Mouse (Mus musculus): ENCODE results near the gene Hnf4a. TPM values are rescaled to one million over a fixed set of nuclear protein-coding genes. Genes with fewer than 3 reads are reported as not detected.

Hnf4a gene
- polyA plus RNA-seq, 1 experiment from 2014 or later: 0.07 TPM

DNA sequence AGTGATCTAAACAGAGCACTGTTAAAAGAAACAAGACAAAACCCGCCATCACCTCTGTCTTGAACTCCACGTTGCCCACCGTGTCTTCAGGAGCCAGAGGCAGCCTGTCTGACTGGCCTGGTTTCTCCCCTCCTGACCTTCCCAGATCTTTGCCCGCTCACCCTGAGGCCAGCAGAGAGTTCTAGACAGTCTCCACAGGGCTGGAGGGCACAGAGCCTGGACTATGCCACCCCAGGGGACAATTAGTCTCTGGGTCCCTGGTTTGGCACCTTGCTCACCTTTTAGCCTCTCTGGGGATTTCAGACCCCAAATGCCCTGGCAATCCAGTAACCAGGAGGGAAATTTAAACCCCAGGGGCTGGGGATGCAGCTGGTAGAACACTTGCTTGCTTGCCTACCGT, 30.8 kb downstream of the Hnf4a start:
- 0 out of 2 replicates have a peak, but pooled peaks cover 4% of the 10 kb centered on the region for H3K4me1 ChIP-seq
- no peak for ATAC-seq (ENCODE audit: borderline replicate concordance, extremely low read depth, low FRiP score, low TSS enrichment)
- H3K4me3 ChIP-seq: no peak overlapping the region
- no peak overlapping the region for H3K4me2 ChIP-seq
- no peak overlapping the region for H3K27ac ChIP-seq
- H3K9ac ChIP-seq: no peak overlapping the region
- 62% methylated on average over 5 of the region's 5 CpGs for WGBS
- no peaks in the 10 kb centered on the region for H3K9me3 ChIP-seq
- 0 out of 2 replicates have a peak, but pooled peaks cover 7% of the 10 kb centered on the region for H3K27me3 ChIP-seq
- H3K36me3 ChIP-seq: no peaks in the 10 kb centered on the region

DNA sequence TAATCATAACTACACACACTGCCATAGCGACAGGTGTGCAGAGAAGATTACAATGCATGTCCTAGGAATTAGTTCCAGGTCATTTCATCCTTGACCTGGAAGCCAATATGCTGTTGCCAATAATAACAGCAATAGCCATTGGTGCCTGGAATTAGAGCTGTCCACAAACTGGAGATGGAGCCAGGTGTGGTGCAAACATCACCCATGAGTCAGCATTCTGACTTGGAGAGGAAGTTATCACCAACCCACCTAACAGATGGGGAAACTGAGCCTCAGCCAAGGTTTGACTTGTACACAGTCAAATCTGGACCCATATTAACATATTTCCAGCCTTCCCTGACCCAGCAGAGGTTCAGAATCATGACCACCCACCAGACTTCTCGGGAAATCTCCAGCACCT, 31.8 kb downstream of the Hnf4a start:
- H3K27me3 ChIP-seq: 0 out of 2 replicates have a peak, but pooled peaks cover 7% of the 10 kb centered on the region
- H3K27ac ChIP-seq: no peak overlapping the region
- no peak for ATAC-seq (ENCODE audit: borderline replicate concordance, extremely low read depth, low FRiP score, low TSS enrichment)
- H3K9ac ChIP-seq: no peak overlapping the region
- H3K4me2 ChIP-seq: no peak overlapping the region
- 79% methylated on average over 2 of the region's 2 CpGs for WGBS
- H3K9me3 ChIP-seq: no peaks in the 10 kb centered on the region
- 0 out of 2 replicates have a peak, but pooled peaks cover 4% of the 10 kb centered on the region for H3K4me1 ChIP-seq
- no peaks in the 10 kb centered on the region for H3K36me3 ChIP-seq
- H3K4me3 ChIP-seq: no peak overlapping the region

- no peak overlapping the region for H3K4me3 ChIP-seq
- 46% methylated on average over 13 of the region's 13 CpGs for WGBS
- no peak overlapping the region for H3K27ac ChIP-seq
- no peak overlapping the region for H3K9ac ChIP-seq
- no peaks in the 10 kb centered on the region for H3K9me3 ChIP-seq
- no peaks in the 10 kb centered on the region for H3K36me3 ChIP-seq
- ATAC-seq (ENCODE audit: borderline replicate concordance, extremely low read depth, low FRiP score, low TSS enrichment): no peak
- no peak overlapping the region for H3K4me2 ChIP-seq
- H3K27me3 ChIP-seq: 0 out of 2 replicates have a peak, but pooled peaks cover 7% of the 10 kb centered on the region
- H3K4me1 ChIP-seq: 0 out of 2 replicates have a peak, but pooled peaks cover 4% of the 10 kb centered on the region
These were observed 32.9 kb downstream of the Hnf4a start for GRCm38 (mm10) chr2:163539321-163540040.

- no peak overlapping the region for H3K4me2 ChIP-seq
- 0 out of 2 replicates have a peak, but pooled peaks cover 7% of the 10 kb centered on the region for H3K27me3 ChIP-seq
- H3K4me3 ChIP-seq: no peak overlapping the region
- H3K36me3 ChIP-seq: no peaks in the 10 kb centered on the region
- H3K27ac ChIP-seq: no peak overlapping the region
- H3K9me3 ChIP-seq: no peaks in the 10 kb centered on the region
- H3K4me1 ChIP-seq: no peaks in the 10 kb centered on the region
- ATAC-seq (ENCODE audit: borderline replicate concordance, extremely low read depth, low FRiP score, low TSS enrichment): no peak
- no peak overlapping the region for H3K9ac ChIP-seq
- WGBS: 62% methylated on average over 9 of the region's 9 CpGs
These were observed 33.9 kb downstream of the Hnf4a start for GRCm38 (mm10) chr2:163540231-163541117.

DNA sequence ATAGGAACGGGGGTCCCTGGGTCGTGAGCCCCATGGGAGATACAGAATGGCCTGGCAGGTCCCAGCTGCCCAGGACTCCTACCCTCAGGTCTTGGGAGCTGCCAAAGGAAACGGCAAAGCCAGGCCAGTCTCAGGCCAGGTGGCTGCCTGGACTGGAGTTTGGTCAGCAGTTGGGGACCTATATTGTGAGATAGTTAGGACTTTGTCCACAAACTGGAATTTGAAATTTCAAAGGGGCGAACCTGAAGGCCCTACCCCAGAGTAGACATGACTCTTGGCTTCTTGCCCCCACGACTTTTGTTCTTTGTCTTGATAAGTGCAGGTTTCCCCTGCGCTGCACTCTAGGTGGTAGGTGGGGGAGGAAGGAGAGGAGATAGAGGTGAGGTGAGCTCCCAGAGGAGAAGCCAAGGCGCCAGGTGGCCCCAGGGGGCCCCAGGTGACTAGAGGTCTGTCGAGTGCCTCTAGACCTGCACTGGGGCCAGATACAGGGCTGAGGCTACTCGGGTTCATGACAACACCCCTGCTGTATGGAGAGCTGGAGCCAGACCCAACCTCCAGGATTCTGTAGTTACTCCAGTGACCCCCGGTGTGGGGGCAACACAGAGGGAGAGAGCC, 35.1 kb downstream of the Hnf4a start:
- H3K4me2 ChIP-seq: no peak overlapping the region
- no peak overlapping the region for H3K9ac ChIP-seq
- 59% methylated on average over 10 of the region's 10 CpGs for WGBS
- no peak overlapping the region for H3K4me3 ChIP-seq
- no peak overlapping the region for H3K27ac ChIP-seq
- H3K4me1 ChIP-seq: no peaks in the 10 kb centered on the region
- H3K27me3 ChIP-seq: no peaks in the 10 kb centered on the region
- no peak; the same call in 1 of the 2 replicates for ATAC-seq (ENCODE audit: borderline replicate concordance, extremely low read depth, low FRiP score, low TSS enrichment)
- no peaks in the 10 kb centered on the region for H3K36me3 ChIP-seq
- H3K9me3 ChIP-seq: no peaks in the 10 kb centered on the region

DNA sequence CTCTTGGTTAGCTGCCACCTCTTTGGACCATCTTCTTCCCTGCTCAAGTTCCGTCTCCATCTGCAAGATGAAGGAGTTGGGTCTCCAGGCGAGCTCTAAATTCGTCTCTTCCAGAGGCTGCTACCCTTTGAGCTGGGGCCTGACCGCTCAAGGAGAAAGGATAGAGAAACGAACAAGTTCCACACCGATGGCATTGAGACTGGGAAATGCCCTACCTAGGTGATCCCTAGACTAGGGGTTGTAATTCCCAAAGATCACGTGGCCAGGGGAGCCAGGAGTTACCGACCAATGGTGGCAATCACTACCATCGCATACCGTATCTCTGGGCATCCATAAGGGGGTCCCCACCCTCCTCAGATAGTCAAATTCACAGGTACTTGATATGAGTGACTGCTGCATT, 36.1 kb downstream of the Hnf4a start:
- H3K9me3 ChIP-seq: no peaks in the 10 kb centered on the region
- no peaks in the 10 kb centered on the region for H3K36me3 ChIP-seq
- WGBS: 88% methylated on average over 10 of the region's 10 CpGs
- no peak overlapping the region for H3K4me3 ChIP-seq
- H3K4me1 ChIP-seq: no peaks in the 10 kb centered on the region
- ATAC-seq (ENCODE audit: borderline replicate concordance, extremely low read depth, low FRiP score, low TSS enrichment): no peak
- H3K4me2 ChIP-seq: no peak overlapping the region
- H3K27ac ChIP-seq: no peak overlapping the region
- H3K27me3 ChIP-seq: no peaks in the 10 kb centered on the region
- H3K9ac ChIP-seq: no peak overlapping the region

GRCm38 (mm10) chr2:163546623-163547318, 40.2 kb downstream of the Hnf4a start:
- Histone ChIP-seq H3K9me3 (no peaks in the 10 kb centered on the region), H3K4me3 (no peak overlapping the region), H3K36me3 (no peaks in the 10 kb centered on the region), H3K9ac (no peak overlapping the region), H3K4me2 (no peak overlapping the region), H3K27me3 (no peaks in the 10 kb centered on the region), H3K4me1 (no peaks in the 10 kb centered on the region), H3K27ac (no peak overlapping the region)
- ATAC-seq (ENCODE audit: borderline replicate concordance, extremely low read depth, low FRiP score, low TSS enrichment): no peak
- WGBS: 64% methylated on average over 14 of the region's 14 CpGs

GRCm38 (mm10) chr2:163548822-163549221, 42.2 kb downstream of the Hnf4a start:
- Histone ChIP-seq H3K27ac (no peak overlapping the region), H3K9me3 (no peaks in the 10 kb centered on the region), H3K9ac (no peak overlapping the region), H3K36me3 (no peaks in the 10 kb centered on the region), H3K4me1 (no peaks in the 10 kb centered on the region), H3K4me3 (no peak overlapping the region), H3K27me3 (no peaks in the 10 kb centered on the region), H3K4me2 (no peak overlapping the region)
- WGBS: 61% methylated on average over 6 of the region's 6 CpGs
- ATAC-seq (ENCODE audit: borderline replicate concordance, extremely low read depth, low FRiP score, low TSS enrichment): no peak

DNA sequence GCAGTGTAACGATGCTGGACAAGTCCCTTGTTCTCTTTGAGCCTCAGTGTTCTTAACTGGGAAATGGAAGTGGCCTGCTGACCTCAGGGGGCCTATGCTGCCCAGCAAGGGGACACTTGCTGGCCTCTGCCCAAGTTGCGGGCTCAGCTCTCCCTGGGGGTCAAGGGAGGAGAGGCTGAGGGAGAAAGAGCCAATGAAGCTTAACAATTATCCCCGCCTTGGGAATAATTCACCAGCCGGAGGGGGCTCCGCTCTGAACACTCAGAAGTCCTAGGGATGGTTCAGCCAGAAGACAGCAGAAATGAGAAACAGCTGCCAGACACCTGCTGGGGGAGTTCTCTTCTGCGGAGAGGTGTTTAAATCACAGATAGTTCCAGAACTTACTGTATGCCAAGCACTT, 43.2 kb downstream of the Hnf4a start:
- Histone ChIP-seq H3K4me1 (no peaks in the 10 kb centered on the region), H3K4me2 (no peak overlapping the region), H3K27me3 (no peaks in the 10 kb centered on the region), H3K4me3 (no peak overlapping the region), H3K27ac (no peak overlapping the region), H3K9ac (no peak overlapping the region), H3K36me3 (no peaks in the 10 kb centered on the region), H3K9me3 (no peaks in the 10 kb centered on the region)
- 54% methylated on average over 6 of the region's 6 CpGs for WGBS
- ATAC-seq (ENCODE audit: borderline replicate concordance, extremely low read depth, low FRiP score, low TSS enrichment): no peak

- Histone ChIP-seq H3K4me3 (no peak overlapping the region), H3K9me3 (no peaks in the 10 kb centered on the region), H3K9ac (no peak overlapping the region), H3K36me3 (no peaks in the 10 kb centered on the region), H3K4me2 (no peak overlapping the region), H3K27ac (no peak overlapping the region), H3K27me3 (no peaks in the 10 kb centered on the region), H3K4me1 (no peaks in the 10 kb centered on the region)
- no peak for ATAC-seq (ENCODE audit: borderline replicate concordance, extremely low read depth, low FRiP score, low TSS enrichment)
- WGBS: 56% methylated on average over 8 of the region's 8 CpGs
These were observed 45.9 kb downstream of the Hnf4a start for GRCm38 (mm10) chr2:163552518-163552929.

- no peak overlapping the region for H3K4me3 ChIP-seq
- H3K9me3 ChIP-seq: no peaks in the 10 kb centered on the region
- no peaks in the 10 kb centered on the region for H3K36me3 ChIP-seq
- no peak overlapping the region for H3K27ac ChIP-seq
- ATAC-seq (ENCODE audit: borderline replicate concordance, extremely low read depth, low FRiP score, low TSS enrichment): no peak
- H3K9ac ChIP-seq: no peak overlapping the region
- no peak overlapping the region for H3K4me2 ChIP-seq
- no peaks in the 10 kb centered on the region for H3K27me3 ChIP-seq
- H3K4me1 ChIP-seq: no peaks in the 10 kb centered on the region
- 64% methylated on average over 4 of the region's 4 CpGs for WGBS
These were observed 47.9 kb downstream of the Hnf4a start for GRCm38 (mm10) chr2:163554425-163554982.

Data from lung, embryonic 15.5 days (tissue).